Mouse (Mus musculus): ENCODE measurements around the gene Kiz. TPM values are rescaled to one million over a fixed set of nuclear protein-coding genes. Genes with fewer than 3 reads are reported as not detected.

The Kiz gene
- total RNA-seq, 4 experiments from 2014 or later: 39.3 to 55.2 (median 50.1) TPM

DNA sequence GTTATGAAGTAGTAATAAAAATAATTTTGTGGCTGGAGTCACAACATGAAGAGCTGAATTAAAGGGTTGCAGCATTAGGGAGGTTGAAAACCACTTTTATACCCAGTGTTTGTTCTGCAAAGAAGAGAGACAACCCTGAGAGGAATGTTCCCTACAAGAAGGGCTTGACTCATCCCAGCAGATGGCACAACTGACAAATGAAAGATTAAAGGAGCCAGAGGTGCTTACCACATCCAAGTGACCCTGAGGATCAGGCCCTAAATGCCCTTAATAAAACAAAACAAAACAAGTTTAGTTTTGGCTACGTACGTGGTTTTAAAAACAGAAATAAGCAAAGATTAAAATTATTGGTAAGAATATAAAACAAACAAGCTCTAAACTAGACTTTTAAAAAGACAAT is 129.2 kb downstream of the Kiz start:
- DNase-seq: peak; percentile 54

DNA sequence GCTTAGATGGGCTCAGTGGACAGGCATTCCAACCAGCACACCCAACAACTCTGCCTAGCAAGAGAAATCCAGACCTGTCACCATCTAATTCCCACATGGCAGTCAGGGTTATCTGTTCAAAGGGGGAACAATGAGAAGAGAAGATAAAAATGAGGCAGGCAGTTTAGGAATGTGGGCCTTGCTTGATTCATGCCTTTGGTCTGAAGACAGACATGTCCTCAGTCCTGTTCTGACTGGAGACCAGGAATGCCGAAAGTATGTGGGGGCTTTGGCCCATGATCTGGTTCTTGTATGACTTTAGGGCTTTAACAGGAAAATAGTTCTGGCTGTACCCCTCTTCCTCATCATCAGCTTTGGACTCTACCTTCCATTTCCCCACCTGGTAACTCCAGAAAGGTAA is 130.1 kb downstream of the Kiz start:
- DNase-seq: no peak

DNA sequence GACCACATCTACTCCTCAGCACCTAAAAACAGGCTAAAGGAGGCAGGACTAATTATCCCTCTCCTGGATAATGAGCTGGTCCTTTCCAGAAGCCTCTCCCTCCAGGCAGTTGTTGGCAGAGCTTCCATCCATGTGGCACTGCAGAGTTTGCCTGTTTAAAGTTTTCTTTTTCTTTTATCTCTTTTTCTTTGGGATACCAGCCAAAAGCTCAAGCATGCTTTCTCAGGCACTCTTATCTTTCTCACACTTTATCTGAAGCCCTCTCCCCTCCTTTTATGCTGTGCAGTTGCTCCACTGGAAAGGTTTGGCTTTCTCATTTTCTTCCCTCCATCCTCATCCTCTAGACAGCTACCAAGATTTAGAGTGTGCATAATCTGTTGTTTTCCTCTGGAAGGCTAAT is 130.8 kb downstream of the Kiz start:
- no peak for DNase-seq

DNA sequence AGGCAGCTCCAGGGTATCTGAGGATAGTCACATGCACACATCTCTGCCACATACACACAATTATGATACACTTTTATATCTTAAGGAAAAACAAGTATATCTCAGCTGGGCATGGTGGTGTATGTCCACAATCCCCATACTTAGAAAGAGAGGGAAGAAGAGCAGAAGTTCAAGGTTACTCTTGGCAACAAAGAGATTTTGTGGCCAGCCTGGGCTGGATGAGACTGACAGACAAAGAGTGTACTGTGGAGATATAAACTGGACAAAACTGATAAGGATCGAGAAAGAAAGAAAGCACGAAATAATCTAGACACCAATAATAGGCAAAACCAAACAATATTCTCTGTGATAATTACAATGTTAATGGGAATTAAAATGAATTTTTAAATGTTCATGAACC is 151.6 kb downstream of the Kiz start:
- no peak for DNase-seq

DNA sequence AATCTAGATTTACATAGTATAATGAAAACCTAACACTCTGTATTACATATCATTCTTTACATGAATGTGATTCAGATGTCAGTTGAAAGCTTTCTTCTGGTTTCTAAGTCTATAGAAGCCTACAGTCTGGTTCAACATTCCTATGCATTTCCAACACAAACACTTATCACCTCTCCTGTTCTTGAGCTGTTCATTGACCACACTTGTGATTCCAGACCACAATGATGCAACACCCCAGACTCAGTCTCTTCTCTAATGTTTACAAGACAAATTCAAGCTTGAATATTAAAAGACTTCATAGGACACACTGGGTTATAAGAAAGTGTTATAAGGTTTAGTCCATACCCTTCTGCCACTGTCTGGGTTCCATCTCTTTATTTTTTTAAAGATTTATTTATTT is 153.4 kb downstream of the Kiz start:
- DNase-seq: no peak

DNA sequence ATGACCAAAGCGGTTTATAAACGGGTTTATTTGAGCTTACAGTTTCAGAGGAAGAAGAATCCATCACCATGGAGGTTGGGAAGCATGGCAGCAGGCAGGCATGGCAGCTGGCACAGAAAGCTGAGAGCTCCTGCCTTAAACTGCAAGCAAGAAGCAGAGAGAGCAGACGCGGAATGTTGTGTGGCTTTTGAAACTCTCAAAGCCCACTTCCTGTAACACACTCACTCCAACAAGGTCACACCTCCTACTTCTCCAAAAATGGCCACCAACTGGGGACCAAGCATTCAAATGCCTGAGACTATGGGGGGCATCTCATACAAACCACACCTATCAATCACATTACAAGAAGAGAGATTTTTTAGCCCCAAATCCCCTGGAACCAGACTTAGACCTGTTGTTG is 154.5 kb downstream of the Kiz start:
- no peak for DNase-seq

DNA sequence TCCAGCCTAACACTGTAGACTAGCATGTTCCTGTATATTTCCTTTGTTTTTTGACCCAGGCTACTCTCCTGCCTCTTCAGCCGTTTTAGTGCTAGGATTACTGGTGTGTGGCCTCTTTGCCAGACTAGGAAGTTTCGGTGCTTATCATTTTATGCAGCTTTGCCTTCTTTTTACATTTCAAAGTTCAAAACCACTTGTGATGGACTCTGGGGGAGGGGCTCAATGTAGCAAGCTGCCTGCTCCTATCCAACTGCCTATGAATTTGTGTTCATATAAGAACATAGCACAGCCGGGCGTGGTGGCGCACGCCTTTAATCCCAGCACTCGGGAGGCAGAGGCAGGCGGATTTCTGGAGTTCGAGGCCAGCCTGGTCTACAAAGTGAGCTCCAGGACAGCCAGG is 155.3 kb downstream of the Kiz start:
- DNase-seq: no peak

DNA sequence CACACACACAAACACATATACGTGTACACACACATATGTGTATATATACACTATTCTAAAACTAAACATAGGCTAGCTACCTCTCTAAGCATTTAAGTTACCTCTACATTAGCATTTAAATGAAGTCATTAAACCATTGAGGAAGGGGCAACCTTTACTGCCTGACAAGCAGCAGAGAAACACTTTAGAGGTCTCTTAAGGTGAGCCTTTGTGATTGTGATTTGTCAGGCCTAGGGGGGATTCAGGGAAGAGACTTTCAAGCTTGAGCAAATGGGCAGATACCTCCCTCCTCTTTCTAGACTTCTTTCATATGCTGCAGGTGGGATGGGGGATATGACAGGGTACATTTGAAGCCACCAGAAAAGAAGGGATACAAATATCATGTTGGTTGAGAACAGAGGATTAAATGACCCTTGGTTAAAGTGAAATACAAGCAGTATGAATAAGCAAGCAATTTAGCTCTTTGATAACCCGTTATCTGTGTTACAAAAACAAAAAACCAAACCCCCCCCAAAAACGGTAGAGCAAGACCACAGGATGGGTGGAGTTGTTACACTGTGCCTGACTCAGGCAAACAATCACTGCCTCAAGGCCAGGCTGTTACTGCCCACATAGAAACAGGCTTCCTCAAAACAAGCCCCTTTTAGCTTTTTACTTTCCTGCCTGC is 155.9 kb downstream of the Kiz start:
- DNase-seq: no peak

DNA sequence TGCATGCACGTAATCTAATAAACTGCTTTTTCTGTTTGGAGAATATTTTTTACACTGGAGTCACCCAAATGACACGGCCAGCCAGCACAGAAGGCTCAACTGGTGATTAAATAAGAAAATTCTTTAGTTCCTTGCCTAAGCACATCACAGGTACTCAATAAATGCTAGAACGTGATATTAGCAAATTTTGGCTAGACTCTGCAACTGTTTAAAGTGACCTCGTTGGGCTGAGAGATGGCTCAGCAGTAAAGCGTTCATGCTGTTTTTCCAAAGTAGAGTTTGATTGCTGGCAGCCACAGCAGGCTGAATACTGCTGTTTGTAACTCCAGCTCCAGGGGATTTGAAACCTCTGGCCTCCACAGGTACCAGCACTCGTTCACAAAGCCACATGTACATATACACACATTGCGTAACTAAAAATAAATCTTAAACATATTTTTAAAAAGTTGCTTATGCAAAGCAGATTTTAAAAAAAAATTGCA is 156.5 kb downstream of the Kiz start:
- DNase-seq: no peak

DNA sequence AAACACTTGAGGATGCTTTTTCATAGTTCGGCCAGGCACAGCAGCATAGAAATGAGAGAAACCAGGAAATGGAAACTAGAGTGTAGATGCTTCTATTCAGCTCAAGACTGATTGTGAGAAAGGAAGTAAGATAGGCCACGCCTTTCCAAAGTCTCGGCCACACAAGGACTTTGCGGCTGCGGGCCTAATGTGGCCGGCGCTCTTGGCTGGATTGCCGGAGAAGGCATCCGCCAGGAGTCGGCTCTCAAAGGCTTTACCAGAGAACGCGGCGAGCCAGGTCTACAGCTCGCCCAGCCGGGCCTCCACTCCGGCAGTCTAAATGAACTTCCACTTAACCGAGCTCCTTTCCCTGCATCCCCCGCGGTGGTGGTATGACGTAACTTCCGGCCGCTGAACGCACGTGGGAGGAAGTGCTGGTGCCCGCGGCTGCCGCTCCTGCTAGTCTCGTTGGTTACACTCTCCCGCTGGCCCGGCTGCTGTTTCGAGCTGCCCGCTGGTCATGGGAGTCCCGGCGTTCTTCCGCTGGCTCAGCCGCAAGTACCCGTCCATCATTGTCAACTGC is 157.0 kb downstream of the Kiz start, which contains the start of gene Xrn2:
Xrn2 (plus strand) TSS at position 374 of the 562 bp plus-strand sequence.
- peak; percentile 94 for DNase-seq

DNA sequence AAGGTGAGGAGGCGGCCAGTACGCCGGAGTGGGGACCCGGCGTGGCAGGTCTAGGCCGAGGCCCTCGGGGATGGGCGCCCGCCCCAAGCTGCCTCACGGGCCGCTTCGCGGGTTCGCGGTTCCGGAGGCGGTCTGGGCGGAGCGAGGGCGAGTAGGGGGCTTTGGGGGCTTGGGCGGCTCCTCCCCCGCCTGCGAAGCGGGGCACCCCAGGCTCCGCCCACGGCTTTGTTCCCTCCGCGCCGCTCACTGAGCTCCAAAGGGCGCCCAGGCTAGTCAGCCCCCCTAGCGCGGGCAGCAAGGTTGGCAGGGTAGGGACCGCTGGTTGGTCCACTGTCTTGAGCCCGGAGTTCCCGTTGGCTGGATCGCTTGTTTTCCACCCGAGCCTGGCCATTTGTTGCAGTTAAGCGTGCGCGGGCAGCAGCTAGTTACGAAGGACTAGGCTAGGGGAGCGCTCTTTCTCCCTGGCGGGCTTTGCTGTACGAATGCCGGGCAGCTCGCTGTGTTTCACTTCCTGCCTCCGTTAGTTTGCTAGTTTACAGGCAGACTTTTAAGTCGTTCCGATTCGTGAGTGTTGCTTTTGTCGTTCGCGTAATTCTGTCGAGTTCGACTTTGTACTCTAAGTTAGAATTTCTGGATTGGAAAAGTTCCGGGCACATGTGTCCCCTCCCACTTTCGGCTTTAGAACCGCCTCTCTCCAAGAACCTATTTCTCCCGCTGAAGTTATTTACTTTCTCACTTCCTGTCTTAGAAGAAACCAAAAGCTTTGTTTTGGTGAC is 157.7 kb downstream of the Kiz start:
- DNase-seq: peak; percentile 49

DNA sequence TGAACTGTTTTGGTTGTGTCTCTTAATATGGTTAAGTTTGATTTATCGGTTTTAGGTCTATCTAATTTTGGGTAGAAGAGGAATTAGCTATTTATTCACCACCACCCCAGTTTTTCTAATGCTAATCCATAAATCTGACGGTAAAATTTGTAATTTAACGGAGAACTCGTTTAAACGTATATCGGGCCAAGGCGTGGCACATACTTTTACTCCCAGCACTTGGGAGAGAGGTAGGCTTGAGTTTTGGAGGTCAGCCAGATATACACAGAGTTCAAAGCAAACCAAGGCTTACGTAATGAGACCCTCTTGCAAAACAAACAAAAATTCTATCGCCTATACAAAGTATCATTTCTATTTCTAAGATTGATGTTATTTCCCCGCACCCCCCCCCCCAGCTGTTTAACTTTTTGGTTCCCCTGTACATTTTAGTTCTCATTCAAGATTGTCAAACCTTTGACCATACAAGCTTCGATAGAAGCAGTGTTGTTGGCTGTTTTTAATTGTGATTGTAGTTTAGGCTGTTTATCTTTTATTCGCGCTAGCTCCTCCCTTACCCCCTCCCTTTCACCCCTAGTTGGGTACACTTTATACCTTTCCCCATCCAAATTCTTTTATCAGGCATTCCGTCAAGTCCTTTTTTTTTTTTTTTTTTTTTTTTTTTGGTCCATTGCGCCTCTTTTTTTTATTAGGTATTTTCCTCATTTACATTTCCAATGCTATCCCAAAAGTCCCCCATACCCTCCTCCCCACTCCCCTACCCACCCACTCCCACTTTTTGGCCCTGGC is 158.6 kb downstream of the Kiz start:
- DNase-seq: no peak

Other genes starting within 250 kb of the Kiz start
- 10 to 100 TPM; 58.4 to 74.0 (median 61.9) TPM for gene Xrn2, start 157.1 kb downstream of the Kiz start, total RNA-seq (2022)
- not detected for gene Nkx2-4, start 229.6 kb downstream of the Kiz start, total RNA-seq (2022)

Data from adrenal gland, adult 8-10 months (tissue).